Mouse (Mus musculus) embryonic facial prominence, embryonic 10.5 days (tissue): ENCODE measurements around the gene Btg3. TPM values are rescaled to one million over a fixed set of nuclear protein-coding genes. Genes with fewer than 3 reads are reported as not detected.

ENCODE experiments used
- DNase-seq: peaks from one replicate; pipeline ENCODE4 v3.0.0-alpha.2; 2017; ENCODE audit warnings: low spot score
- H3K27ac ChIP-seq: fragments of 300-500 bp; sonication (generic); replicated peaks from 2 replicates; pipeline ENCODE4 v1.5.1; 2016; ENCODE audit warnings: mild to moderate bottlenecking
- H3K27me3 ChIP-seq: fragments of 300-500 bp; sonication (generic); replicated peaks from 2 replicates; pipeline ENCODE4 v1.6.1; 2016; ENCODE audit warnings: low read depth, mild to moderate bottlenecking; ENCODE audit not compliant: poor library complexity, severe bottlenecking
- H3K36me3 ChIP-seq: fragments of 300-500 bp; sonication (generic); replicated peaks from 2 replicates; pipeline ENCODE4 v1.6.1; 2016; ENCODE audit warnings: mild to moderate bottlenecking, moderate library complexity
- H3K4me1 ChIP-seq: fragments of 300-500 bp; sonication (generic); 2 replicates; pipeline ENCODE4 v1.6.1; 2016
- H3K4me3 ChIP-seq: fragments of 300-500 bp; sonication (generic); 2 replicates; pipeline ENCODE4 v1.5.1; 2016; ENCODE audit warnings: mild to moderate bottlenecking, moderate library complexity
- H3K9me3 ChIP-seq: fragments of 300-500 bp; sonication (generic); 2 replicates; pipeline ENCODE4 v1.6.1; 2016; ENCODE audit warnings: mild to moderate bottlenecking
- WGBS: fragments of 180-500 bp; shearing (Covaris S2); methylation state at CpG from one replicate; pipeline ENCODE4 v1.1.7; 2016; 5-methylcytosine and 5-hydroxymethylcytosine counted together
- polyA plus RNA-seq: library from polyadenylated mRNA; unstranded; fragments of >200 nt; fragmentation: Nextera tagmentation; extraction: Ambion mirVana; gene quantifications from 2 replicates; pipeline ENCODE4 v1.2.1, GENCODE M21; 2016

Btg3 gene
- polyA plus RNA-seq, 1 experiment from 2014 or later, result 31.0 TPM

- DNase-seq, result no peak
- no peaks in the 10 kb centered on the region for H3K9me3 ChIP-seq
- WGBS, result 95% methylated on average over 16 of the region's 16 CpGs
- H3K27me3 ChIP-seq, result no peaks in the 10 kb centered on the region; the same call in 1 of the 2 replicates
- H3K27ac ChIP-seq, result no peak overlapping the region
- H3K36me3 ChIP-seq, result peaks cover 48% of the 10 kb centered on the region
- peaks cover 18% of the 10 kb centered on the region for H3K4me1 ChIP-seq
- H3K4me3 ChIP-seq, result no peak overlapping the region
Observed at GRCm38 (mm10) chr16:78307476-78308192, 69.4 kb downstream of the Btg3 start.

- H3K27me3 ChIP-seq, result no peaks in the 10 kb centered on the region; the same call in 1 of the 2 replicates
- no peaks in the 10 kb centered on the region for H3K9me3 ChIP-seq
- no peak overlapping the region for H3K4me3 ChIP-seq
- peaks cover 48% of the 10 kb centered on the region for H3K36me3 ChIP-seq
- WGBS, result 91% methylated on average over 8 of the region's 8 CpGs
- DNase-seq, result no peak
- H3K4me1 ChIP-seq, result peaks cover 15% of the 10 kb centered on the region
- no peak overlapping the region for H3K27ac ChIP-seq
Observed at GRCm38 (mm10) chr16:78306606-78307005, 70.4 kb downstream of the Btg3 start.

GRCm38 (mm10) chr16:78305606-78306100 lies 71.3 kb downstream of the Btg3 start:
- H3K36me3 ChIP-seq, result peaks cover 43% of the 10 kb centered on the region
- no peak for DNase-seq

GRCm38 (mm10) chr16:78302678-78303050 lies 74.3 kb downstream of the Btg3 start:
- DNase-seq, result peak; percentile 36
- Histone ChIP-seq H3K4me3 (peak overlapping the region; percentile 95), H3K9me3 (no peaks in the 10 kb centered on the region), H3K4me1 (peaks cover 11% of the 10 kb centered on the region), H3K36me3 (peaks cover 25% of the 10 kb centered on the region), H3K27ac (no peak overlapping the region), H3K27me3 (peaks cover 15% of the 10 kb centered on the region)
- WGBS, result 6% methylated on average over 10 of the region's 10 CpGs

More at GRCm38 (mm10) chr16:78305606-78306100, 71.3 kb downstream of the Btg3 start:
- H3K4me3 ChIP-seq, result no peak overlapping the region
- H3K27ac ChIP-seq, result no peak overlapping the region
- H3K4me1 ChIP-seq, result peaks cover 15% of the 10 kb centered on the region
- 88% methylated on average over 12 of the region's 12 CpGs for WGBS
- no peaks in the 10 kb centered on the region for H3K9me3 ChIP-seq
- H3K27me3 ChIP-seq, result peaks cover under 1% of the 10 kb centered on the region; the same call in 1 of the 2 replicates

GRCm38 (mm10) chr16:78301831-78302677 lies 74.9 kb downstream of the Btg3 start:
- H3K4me1 ChIP-seq, result peaks cover 11% of the 10 kb centered on the region
- H3K27ac ChIP-seq, result peak overlapping the region; percentile 94
- no peaks in the 10 kb centered on the region for H3K9me3 ChIP-seq
- H3K36me3 ChIP-seq, result peaks cover 25% of the 10 kb centered on the region
- H3K27me3 ChIP-seq, result peaks cover 15% of the 10 kb centered on the region
- DNase-seq, result no peak
- WGBS, result under 1% methylated on average over 65 of the region's 65 CpGs
- peak overlapping the region; percentile 95 for H3K4me3 ChIP-seq

GRCm38 (mm10) chr16:78301183-78301830 lies 75.7 kb downstream of the Btg3 start, which contains the start of gene Cxadr:
Gene Cxadr, plus strand, starts transcription at chr16:78301489.
- no peaks in the 10 kb centered on the region for H3K9me3 ChIP-seq
- DNase-seq, result peak; percentile 92
- H3K4me3 ChIP-seq, result peak within 1 kb of the TSS; percentile 95
- H3K36me3 ChIP-seq, result peaks cover 22% of the 10 kb centered on the region
- H3K27ac ChIP-seq, result peak within 1 kb of the TSS; percentile 94
- WGBS, result under 1% methylated on average over 34 of the region's 34 CpGs
- H3K27me3 ChIP-seq, result peaks cover 15% of the 10 kb centered on the region
- H3K4me1 ChIP-seq, result peaks cover 11% of the 10 kb centered on the region

- no peaks in the 10 kb centered on the region for H3K36me3 ChIP-seq
- H3K27me3 ChIP-seq, result peaks cover 19% of the 10 kb centered on the region
- H3K27ac ChIP-seq, result no peak overlapping the region
- H3K4me3 ChIP-seq, result no peak overlapping the region
- peaks cover 9% of the 10 kb centered on the region; the same call in 1 of the 2 replicates for H3K4me1 ChIP-seq
- DNase-seq, result no peak
- WGBS, result 73% methylated on average over 9 of the region's 9 CpGs
- H3K9me3 ChIP-seq, result no peaks in the 10 kb centered on the region
Observed at GRCm38 (mm10) chr16:78296114-78296513, 80.9 kb downstream of the Btg3 start.

- Histone ChIP-seq H3K27ac (no peak overlapping the region), H3K4me3 (no peak overlapping the region), H3K27me3 (peaks cover 18% of the 10 kb centered on the region), H3K4me1 (peaks cover 9% of the 10 kb centered on the region; the same call in 1 of the 2 replicates), H3K36me3 (no peaks in the 10 kb centered on the region), H3K9me3 (no peaks in the 10 kb centered on the region)
- DNase-seq, result no peak
- WGBS, result 49% methylated on average over 4 of the region's 4 CpGs
Observed at GRCm38 (mm10) chr16:78295601-78296000, 81.4 kb downstream of the Btg3 start.

- no peak for DNase-seq
- no peak overlapping the region for H3K4me3 ChIP-seq
- 47% methylated on average over 5 of the region's 5 CpGs for whole genome bisulfite sequencing
- H3K36me3 ChIP-seq, result no peaks in the 10 kb centered on the region
- peaks cover 9% of the 10 kb centered on the region; the same call in 1 of the 2 replicates for H3K27me3 ChIP-seq
- H3K4me1 ChIP-seq, result peaks cover 9% of the 10 kb centered on the region; the same call in 1 of the 2 replicates
- no peaks in the 10 kb centered on the region for H3K9me3 ChIP-seq
- H3K27ac ChIP-seq, result no peak overlapping the region
Observed at GRCm38 (mm10) chr16:78294606-78295275, 82.3 kb downstream of the Btg3 start.

- Histone ChIP-seq H3K27me3 (0 out of 2 replicates have a peak, but pooled peaks cover 4% of the 10 kb centered on the region), H3K36me3 (no peaks in the 10 kb centered on the region), H3K27ac (no peak overlapping the region), H3K4me3 (no peak overlapping the region), H3K4me1 (peaks cover 9% of the 10 kb centered on the region; the same call in 1 of the 2 replicates), H3K9me3 (no peaks in the 10 kb centered on the region)
- WGBS, result 95% methylated on average over 1 of the region's 1 CpGs
- DNase-seq, result no peak
Observed at GRCm38 (mm10) chr16:78294051-78294450, 82.9 kb downstream of the Btg3 start.

GRCm38 (mm10) chr16:78283231-78283630 lies 93.8 kb downstream of the Btg3 start:
- H3K4me3 ChIP-seq, result no peak overlapping the region
- no peaks in the 10 kb centered on the region for H3K27me3 ChIP-seq
- no peaks in the 10 kb centered on the region for H3K9me3 ChIP-seq
- WGBS, result 76% methylated on average over 5 of the region's 5 CpGs
- no peak for DNase-seq
- 0 out of 2 replicates have a peak, but pooled peaks cover 5% of the 10 kb centered on the region for H3K4me1 ChIP-seq
- no peaks in the 10 kb centered on the region for H3K36me3 ChIP-seq
- H3K27ac ChIP-seq, result no peak overlapping the region
